27 mouse cellular contexts compared by ENCODE assay signal in the genomic region with DNA sequence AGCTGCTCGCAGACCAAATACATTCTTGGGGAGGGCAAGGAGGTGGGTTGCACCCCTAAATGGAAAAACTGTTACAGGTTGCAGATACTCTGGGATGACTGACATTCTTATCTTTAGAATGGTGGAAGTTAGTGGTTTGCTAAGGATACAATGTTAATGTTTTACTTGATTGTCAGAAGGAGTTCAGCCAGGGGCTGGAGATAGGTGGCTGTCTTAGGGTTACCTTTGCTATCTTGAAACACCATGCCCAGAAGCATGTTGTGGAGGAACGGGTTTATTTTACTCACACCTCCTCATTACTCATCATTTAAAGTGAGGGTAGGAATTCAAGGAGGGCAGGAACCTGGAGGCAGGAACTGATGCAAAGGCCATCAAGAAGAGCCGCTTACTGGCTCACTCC. TPM values are rescaled to one million over a fixed set of nuclear protein-coding genes. Genes with fewer than 3 reads are reported as not detected.
DNase-seq lines count a peak whose midpoint lies in the region; ATAC-seq lines count a peak whose summit lies in the region.
"Had no signal": no experiment of that assay in that cellular context is flagged by ENCODE, and none has a peak within 500 bp of the region (broad histone marks: within the 10 kb centered on the region; RNA-seq: fewer than 3 reads in every experiment).

No protein-coding gene starts in this region.

- H3K9me3 ChIP-seq in liver, embryonic 12.5 days (replicated peaks): no peaks in the 10 kb centered on the region
- H3K9me3 ChIP-seq: embryonic facial prominence, embryonic 15.5 days; forebrain, embryonic 10.5 days; forebrain, embryonic 12.5 days; G1E had no signal

- H3K4me1 ChIP-seq in liver, embryonic 12.5 days: peaks cover 33% of the 10 kb centered on the region

- ATAC-seq in liver, embryonic 12.5 days: 0 out of 2 replicates have a peak, but pooled peaks have one; percentile 25
- peak; percentile 36; the same call in 1 of the 2 replicates for ATAC-seq in megakaryocyte-erythroid progenitor cell, adult 5-6 weeks (replicated peaks; ENCODE audit: low FRiP score, low TSS enrichment, poor library complexity, severe bottlenecking)
- ATAC-seq: CD4-positive, CD25-positive, alpha-beta regulatory T cell, adult 4 months; forebrain, embryonic 14.5 days had no signal

- H3K9ac ChIP-seq in liver, embryonic 12.5 days: no peak overlapping the region
- H3K9ac ChIP-seq: embryonic facial prominence, embryonic 13.5 days; embryonic facial prominence, embryonic 15.5 days; forebrain, embryonic 12.5 days had no signal

- H3K27me3 ChIP-seq in liver, embryonic 12.5 days (replicated peaks): no peaks in the 10 kb centered on the region
- H3K27me3 ChIP-seq: CH12.LX; embryonic facial prominence, embryonic 13.5 days; embryonic facial prominence, embryonic 15.5 days; forebrain, embryonic 12.5 days had no signal

- DNase-seq in liver: no peak
- peak; percentile 48 for DNase-seq in testis, postnatal 14 days (ENCODE audit: low spot score)
- no peak for DNase-seq in testis, postnatal 10 days (ENCODE audit: low spot score)
- no peak for DNase-seq in ovary, postnatal 36 days (ENCODE audit: low spot score)
- DNase-seq in urinary bladder, postnatal 36 days (ENCODE audit: low spot score in 2 of 2): no peak
- DNase-seq: adrenal gland, adult 2 months; adrenal gland, postnatal 10 days; adrenal gland, postnatal 25 days; B cell, adult 2 months; cerebellum, adult 11 months; cerebellum, adult 18-20 months; cerebellum, adult 8-10 months; cerebellum, adult 9-11 months; cerebellum, postnatal 14 days; cerebellum, postnatal 36 days; embryo, embryonic 11 days had no signal

- H3K4me3 ChIP-seq in liver, embryonic 12.5 days: no peak overlapping the region
- H3K4me3 ChIP-seq: embryonic facial prominence, embryonic 13.5 days; embryonic facial prominence, embryonic 15.5 days; erythroblast, embryonic 14.5 days; forebrain, embryonic 10.5 days; forebrain, embryonic 12.5 days had no signal

- H3K27ac ChIP-seq in liver, embryonic 12.5 days: no peak overlapping the region
- H3K27ac ChIP-seq: embryonic facial prominence, embryonic 13.5 days; embryonic facial prominence, embryonic 15.5 days; forebrain, embryonic 10.5 days; forebrain, embryonic 12.5 days had no signal

- no peaks in the 10 kb centered on the region for H3K36me3 ChIP-seq in liver, embryonic 12.5 days
- H3K36me3 ChIP-seq: embryonic facial prominence, embryonic 13.5 days; embryonic facial prominence, embryonic 15.5 days; forebrain, embryonic 10.5 days; forebrain, embryonic 12.5 days; G1E had no signal

- 61% methylated on average over 3 of the region's 3 CpGs for WGBS in liver, embryonic 12.5 days (ENCODE audit: insufficient replicate concordance)

- no peak overlapping the region for H3K4me2 ChIP-seq in liver, embryonic 12.5 days
- H3K4me2 ChIP-seq: embryonic facial prominence, embryonic 13.5 days; embryonic facial prominence, embryonic 15.5 days; forebrain, embryonic 12.5 days had no signal

RNA-seq across cellular contexts. Expression of a gene that starts 11.1 kb away (rescaled TPM):
- 74.5 and 74.8 TPM in 2 replicates for polyA plus RNA-seq in liver, embryonic 12.5 days (2016; fragmentation: Nextera tagmentation; extraction: Ambion mirVana)
- 135 and 170 TPM in 2 replicates for total RNA-seq in megakaryocyte-erythroid progenitor cell, adult 5-6 weeks (2014; fragmentation: Nextera tagmentation)
- total RNA-seq in megakaryocyte-erythroid progenitor cell, adult 5-6 weeks (2017): 347 and 372 TPM in 2 replicates
